Comparison of ENCODE assay signal across 18 mouse cellular contexts in the genomic region with DNA sequence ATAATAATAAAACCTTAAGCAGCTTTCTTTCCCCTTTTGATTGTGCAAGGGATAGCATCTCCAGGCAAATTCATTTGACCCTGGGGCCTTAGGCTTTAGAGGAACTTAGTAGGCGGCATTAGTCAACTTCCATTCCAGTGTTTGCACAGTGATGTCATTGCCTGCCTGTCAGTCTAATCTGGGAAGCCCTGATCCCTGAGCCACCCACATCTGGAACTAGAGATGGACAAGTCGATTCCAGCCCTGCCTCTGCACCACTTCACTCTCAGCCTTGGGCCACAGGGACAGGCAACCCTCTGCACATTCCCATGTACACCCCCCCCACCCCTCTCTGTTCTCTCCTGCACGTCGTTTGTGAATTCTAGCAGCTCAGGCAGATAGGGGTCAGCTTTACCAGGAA.
DNase-seq lines count a peak whose midpoint lies in the region; ATAC-seq lines count a peak whose summit lies in the region.
"Had no signal": no experiment of that assay in that cellular context is flagged by ENCODE, and none has a peak within 500 bp of the region (broad histone marks: within the 10 kb centered on the region; RNA-seq: fewer than 3 reads in every experiment).

No protein-coding gene starts in this region.

- H3K4me1 ChIP-seq in liver, embryonic 13.5 days (replicated peaks) = peaks cover 5% of the 10 kb centered on the region; the same call in 1 of the 2 replicates
- H3K4me1 ChIP-seq: forebrain, embryonic 13.5 days; limb, embryonic 12.5 days; midbrain, embryonic 12.5 days; neural tube, embryonic 15.5 days had no signal

- no peaks in the 10 kb centered on the region for H3K9me3 ChIP-seq in liver, embryonic 13.5 days (replicated peaks)
- H3K9me3 ChIP-seq: forebrain, embryonic 13.5 days; limb, embryonic 12.5 days; midbrain, embryonic 12.5 days; neural tube, embryonic 15.5 days had no signal

- H3K9ac ChIP-seq in liver, embryonic 13.5 days = no peak overlapping the region
- H3K9ac ChIP-seq: forebrain, embryonic 13.5 days; limb, embryonic 12.5 days; midbrain, embryonic 12.5 days; neural tube, embryonic 15.5 days had no signal

- H3K36me3 ChIP-seq in liver, embryonic 13.5 days = no peaks in the 10 kb centered on the region
- H3K36me3 ChIP-seq: limb, embryonic 12.5 days; midbrain, embryonic 12.5 days; neural tube, embryonic 15.5 days had no signal

- intact Hi-C loops in left cerebral cortex, postnatal 10 days (cut with DNase I) = no loop called here

- ATAC-seq in liver, embryonic 13.5 days (ENCODE audit: low read depth) = peak; percentile 62
- ATAC-seq: forebrain, embryonic 13.5 days; Patski had no signal

- DNase-seq in 3T3-L1 (ENCODE audit: low read depth, low spot score) (peak; percentile 82), 416B (ENCODE audit: low read depth) (peak; percentile 13)
- peak; percentile 2 for DNase-seq in forelimb bud, embryonic 11.5 days (ENCODE audit: low read depth, low spot score)
- no peak for DNase-seq in liver, embryonic 13.5 days
- no peak for DNase-seq in left cerebral cortex, postnatal 10 days (ENCODE audit: extremely low spot score in 1 of 2, low spot score in 2 of 2)
- no peak for DNase-seq in left cerebral cortex, adult 18-20 months (ENCODE audit: low spot score in 2 of 2)
- no peak for DNase-seq in layer of hippocampus, postnatal 25 days (ENCODE audit: extremely low spot score in 1 of 2, low spot score in 1 of 2)
- no peak for DNase-seq in gastrocnemius, adult 18-20 months (ENCODE audit: low spot score)
- DNase-seq: cerebellum, postnatal 36 days; kidney, adult 11 months; kidney, postnatal 36 days; retina, postnatal 1 day; thymus, postnatal 25 days had no signal

- no peak overlapping the region for H3K4me3 ChIP-seq in liver, embryonic 13.5 days (replicated peaks)
- H3K4me3 ChIP-seq: forebrain, embryonic 13.5 days; limb, embryonic 12.5 days; midbrain, embryonic 12.5 days; neural tube, embryonic 15.5 days had no signal

- H3K4me2 ChIP-seq in liver, embryonic 13.5 days = no peak overlapping the region
- H3K4me2 ChIP-seq: forebrain, embryonic 13.5 days; limb, embryonic 12.5 days; midbrain, embryonic 12.5 days; neural tube, embryonic 15.5 days had no signal

- H3K27me3 ChIP-seq in liver, embryonic 13.5 days = no peaks in the 10 kb centered on the region
- H3K27me3 ChIP-seq: forebrain, embryonic 13.5 days; limb, embryonic 12.5 days; neural tube, embryonic 15.5 days; Patski had no signal

- 30% methylated on average over 4 of the region's 4 CpGs for WGBS in liver, embryonic 13.5 days (ENCODE audit: insufficient replicate concordance)

- no peak overlapping the region for H3K27ac ChIP-seq in liver, embryonic 13.5 days
- H3K27ac ChIP-seq: forebrain, embryonic 13.5 days; limb, embryonic 12.5 days; midbrain, embryonic 12.5 days; neural tube, embryonic 15.5 days had no signal

Comparison
In these comparisons a context has a peak if more than half of its experiments do, and no peak if none do; other contexts are left out.
1. DNase-seq: peak in 3T3-L1 (single experiment), 416B (single experiment) and forelimb bud, embryonic 11.5 days (single experiment); none in liver, embryonic 13.5 days (single experiment), left cerebral cortex, postnatal 10 days (0 of 2), left cerebral cortex, adult 18-20 months (0 of 2), layer of hippocampus, postnatal 25 days (0 of 2) and gastrocnemius, adult 18-20 months (single experiment).